Mouse (Mus musculus): ENCODE measurements at regions not wholly inside any gene's neighbourhood (a gene's known extent, or its start where the extent isn't known, plus 50 kb on each side); places are given as distances from the start of the nearest gene placed in this dataset.
"Not testable (repeated sequence)": the region's sequence is repeated elsewhere in the genome, so short reads cannot be mapped to it uniquely, and the experiment has no call there.

DNA sequence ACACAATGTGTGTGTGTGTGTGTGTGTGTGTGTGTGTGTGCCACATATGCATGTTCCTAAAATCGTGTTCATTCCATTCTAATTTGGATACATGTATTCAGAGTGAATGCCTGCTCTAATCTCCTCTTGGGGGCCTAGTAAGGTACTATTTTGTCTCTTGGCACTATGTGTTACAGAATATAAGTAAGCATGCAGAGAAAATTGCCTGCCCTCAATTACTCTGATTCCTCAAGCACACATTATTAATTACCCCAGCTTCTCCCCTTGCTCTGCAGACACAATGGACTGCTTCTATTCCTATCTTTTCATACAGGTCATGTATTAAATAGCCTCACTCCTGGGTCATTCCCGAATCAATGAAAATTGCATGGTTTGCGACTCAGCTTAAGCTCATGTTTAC lies 406.3 kb downstream of the Trib2 start:
- DNase-seq (ENCODE audit: low spot score in 2 of 2), result no peak

- not testable (repeated sequence) for DNase-seq (ENCODE audit: low spot score in 2 of 2)
Observed at GRCm38 (mm10) chr12:15407577-15407976, 409.1 kb downstream of the Trib2 start.

GRCm38 (mm10) chr12:15392641-15393040 lies 424.1 kb downstream of the Trib2 start:
- no peak for DNase-seq (ENCODE audit: low spot score in 2 of 2)

- DNase-seq (ENCODE audit: low spot score in 2 of 2), result no peak
Observed at GRCm38 (mm10) chr12:15388574-15388973, 428.1 kb downstream of the Trib2 start.

GRCm38 (mm10) chr12:15357808-15358207 lies 458.9 kb downstream of the Trib2 start:
- no peak for DNase-seq (ENCODE audit: low spot score in 2 of 2)

- no peak for DNase-seq (ENCODE audit: low spot score in 2 of 2)
Observed at GRCm38 (mm10) chr12:15320697-15321449, 495.8 kb downstream of the Trib2 start.

- no peak for DNase-seq (ENCODE audit: low spot score in 2 of 2)
Observed at GRCm38 (mm10) chr12:15319647-15320046, 497.1 kb downstream of the Trib2 start.

DNA sequence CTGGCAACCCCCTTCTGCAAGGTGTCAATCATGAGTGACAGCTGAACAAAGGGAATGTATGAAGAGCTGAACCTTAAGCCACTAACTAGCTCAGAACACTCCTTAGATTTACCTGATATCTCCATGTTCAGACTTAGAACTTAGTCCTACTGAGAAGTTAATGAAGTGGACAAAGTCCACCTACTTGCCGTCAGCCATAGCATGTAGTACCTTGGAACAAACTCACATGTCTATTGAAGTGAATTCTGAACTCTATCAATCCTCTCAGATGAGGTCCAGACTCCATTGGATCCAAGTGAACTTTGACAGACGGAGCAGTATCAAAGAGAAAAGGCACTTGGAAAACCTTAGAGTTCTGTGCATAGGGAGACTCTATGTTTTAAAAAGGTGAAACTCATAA lies 521.8 kb downstream of the Trib2 start:
- DNase-seq (ENCODE audit: low spot score in 2 of 2), result no peak

DNA sequence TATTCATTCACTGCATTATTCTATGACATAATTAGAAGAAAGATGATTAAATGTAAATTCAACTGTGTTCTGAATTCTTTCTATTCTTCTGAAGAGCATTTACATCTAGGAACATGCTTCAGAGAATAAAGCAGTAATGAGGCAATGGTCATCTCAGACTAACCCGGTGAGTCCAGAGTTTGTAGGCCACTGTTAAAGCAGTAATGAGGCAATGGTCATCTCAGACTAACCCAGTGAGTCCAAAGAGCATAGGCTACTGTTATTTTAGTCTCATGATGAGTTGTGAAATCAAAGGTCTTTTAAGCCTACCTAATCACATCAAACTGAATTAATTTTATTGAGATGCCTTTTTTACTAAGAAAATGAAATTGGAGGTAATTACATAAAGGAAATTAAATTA lies 554.6 kb downstream of the Trib2 start:
- DNase-seq (ENCODE audit: low spot score in 2 of 2), result no peak

DNA sequence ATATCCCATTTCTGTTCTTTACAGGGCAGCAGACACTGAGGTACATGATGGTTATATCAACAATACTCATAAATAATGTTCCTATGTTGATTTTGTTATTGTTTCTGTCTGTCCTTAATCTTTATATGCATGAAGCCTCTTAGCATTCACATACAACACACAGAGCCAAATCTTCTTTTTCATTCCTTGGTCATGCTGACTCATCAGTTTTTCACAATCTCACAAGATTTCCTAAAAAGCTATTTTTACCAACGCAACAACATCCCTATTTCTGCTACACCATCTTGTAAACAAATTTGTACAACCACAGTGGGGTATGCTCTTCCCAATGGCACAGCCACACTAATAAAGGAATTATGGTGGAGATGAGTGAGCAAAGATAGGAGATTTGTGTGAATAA lies 555.1 kb downstream of the Trib2 start:
- no peak for DNase-seq (ENCODE audit: low spot score in 2 of 2)

DNA sequence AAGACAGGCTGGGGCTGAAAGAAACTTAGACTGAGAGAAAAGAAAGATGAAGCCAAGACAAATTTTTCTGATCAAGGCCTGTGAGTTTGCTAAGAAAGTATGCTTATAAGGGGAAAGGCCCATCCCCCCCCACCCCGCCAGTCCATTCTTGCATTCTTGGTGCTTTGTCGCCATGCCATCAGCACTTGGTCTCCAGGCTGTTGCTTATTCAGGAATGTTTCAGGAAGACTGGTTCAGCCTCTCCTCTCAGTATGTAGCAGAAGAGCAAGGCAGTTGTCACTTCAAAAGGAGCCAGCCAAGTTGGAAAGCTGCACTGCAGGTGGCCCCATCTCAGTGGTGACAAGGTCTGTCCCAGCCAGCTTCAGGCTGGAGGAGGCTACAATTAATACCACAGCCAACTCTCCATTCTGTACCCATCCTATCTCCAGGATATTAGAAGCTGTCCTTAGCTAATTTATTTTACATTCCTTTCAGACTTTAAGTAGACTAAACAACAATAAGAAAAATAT lies 555.8 kb downstream of the Trib2 start:
- no peak for DNase-seq (ENCODE audit: low spot score in 2 of 2)

GRCm38 (mm10) chr12:15244966-15245365 lies 571.8 kb downstream of the Trib2 start:
- DNase-seq (ENCODE audit: low spot score in 2 of 2), result no peak

DNA sequence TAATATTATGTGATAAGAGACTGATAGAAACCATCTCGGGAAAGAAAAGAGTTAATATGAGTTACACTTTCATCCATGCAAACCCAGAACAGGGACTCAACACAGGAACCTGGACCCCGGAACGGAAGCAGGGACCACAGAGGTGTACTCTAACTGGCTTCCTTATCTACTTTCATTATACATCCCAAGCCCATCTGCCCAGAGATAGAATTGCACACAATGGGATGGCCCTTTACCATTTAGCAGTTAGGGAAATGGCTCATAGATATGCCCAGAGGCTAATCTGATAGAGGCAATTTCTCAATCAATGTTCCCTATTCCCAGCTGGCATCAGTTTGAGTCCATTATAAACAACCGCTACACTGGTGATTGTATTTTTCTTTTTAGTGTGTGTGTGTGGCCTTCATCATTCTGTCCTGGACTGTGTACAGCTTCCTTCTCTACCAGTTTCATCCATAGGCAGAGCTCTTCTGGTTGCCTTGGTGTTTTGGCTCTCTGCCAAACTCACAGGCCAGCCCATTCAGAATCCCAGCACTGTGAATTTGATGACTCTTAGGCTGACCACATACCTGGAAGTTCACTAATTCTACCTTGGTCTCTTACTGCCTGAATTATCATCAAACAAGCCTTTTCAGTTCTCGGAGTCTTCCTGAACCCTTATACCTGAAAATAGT lies 594.1 kb downstream of the Trib2 start:
- no peak for DNase-seq (ENCODE audit: low spot score in 2 of 2)

DNA sequence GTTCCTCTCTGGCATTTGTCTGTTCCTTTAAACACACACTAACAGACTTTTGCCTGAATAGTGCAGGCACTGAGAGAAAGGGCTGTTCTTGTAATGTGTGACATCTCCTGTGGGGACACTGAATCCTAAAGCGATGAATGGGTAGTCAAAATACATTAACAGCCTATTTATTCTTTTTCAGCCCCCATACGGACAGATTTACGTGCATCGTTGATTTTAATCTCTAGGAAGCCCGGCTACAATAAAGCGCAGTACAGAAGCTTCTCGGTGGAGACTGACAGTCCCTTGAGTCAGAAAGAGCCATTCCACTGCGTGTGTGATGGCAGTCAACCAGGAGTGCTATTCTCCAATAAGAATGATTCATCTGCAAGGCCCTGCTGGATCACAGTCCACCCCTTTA lies 598.2 kb downstream of the Trib2 start:
- no peak for DNase-seq (ENCODE audit: low spot score in 2 of 2)

DNA sequence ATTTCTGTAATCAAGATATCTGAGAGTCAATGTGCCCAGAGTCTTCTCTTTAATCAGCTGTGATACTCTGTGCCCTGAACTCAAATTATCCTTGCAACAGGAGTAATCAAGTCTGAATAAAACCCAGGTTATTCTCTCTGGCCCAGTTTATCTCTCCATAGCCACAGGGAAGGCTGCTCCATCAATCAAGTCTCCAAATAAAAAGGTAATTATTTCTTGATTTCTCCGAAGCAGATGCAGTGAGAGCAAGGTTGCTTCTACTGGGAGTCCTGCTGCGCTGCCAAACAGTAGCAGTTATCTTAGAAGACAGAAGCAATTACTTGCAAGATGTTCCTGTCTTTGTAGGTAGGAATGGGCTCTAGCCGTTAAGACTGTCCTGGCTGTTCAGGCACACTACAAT lies 600.5 kb downstream of the Trib2 start:
- DNase-seq (ENCODE audit: low spot score in 2 of 2), result no peak

- DNase-seq (ENCODE audit: low spot score in 2 of 2), result no peak
Observed at GRCm38 (mm10) chr12:15174411-15175041, 642.2 kb downstream of the Trib2 start.

DNA sequence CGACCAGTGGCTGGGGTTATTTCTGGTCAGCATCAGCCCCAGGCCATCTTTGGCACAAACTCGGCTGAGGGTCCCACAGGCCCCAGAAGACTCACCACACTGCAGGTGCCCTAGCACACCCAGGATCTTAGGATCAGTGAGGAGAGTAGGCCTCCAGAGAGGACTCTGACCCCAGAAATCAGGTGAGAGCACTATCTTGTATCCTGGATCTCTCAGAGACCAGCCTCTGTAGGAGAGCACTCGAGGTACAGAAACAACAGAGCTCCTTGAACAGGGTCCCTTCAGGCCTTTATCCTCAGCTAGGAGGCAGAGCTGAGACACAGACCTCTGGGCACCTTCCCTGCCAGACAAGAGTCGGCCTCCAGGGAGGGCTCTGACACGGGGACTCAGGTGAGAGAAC lies 654.1 kb downstream of the Trib2 start:
- DNase-seq (ENCODE audit: low spot score in 2 of 2), result no peak

GRCm38 (mm10) chr12:15161864-15162263 lies 654.9 kb downstream of the Trib2 start:
- DNase-seq (ENCODE audit: low spot score in 2 of 2), result no peak

- DNase-seq (ENCODE audit: low spot score in 2 of 2), result no peak
Observed at GRCm38 (mm10) chr12:15160478-15160998, 656.2 kb downstream of the Trib2 start.

DNA sequence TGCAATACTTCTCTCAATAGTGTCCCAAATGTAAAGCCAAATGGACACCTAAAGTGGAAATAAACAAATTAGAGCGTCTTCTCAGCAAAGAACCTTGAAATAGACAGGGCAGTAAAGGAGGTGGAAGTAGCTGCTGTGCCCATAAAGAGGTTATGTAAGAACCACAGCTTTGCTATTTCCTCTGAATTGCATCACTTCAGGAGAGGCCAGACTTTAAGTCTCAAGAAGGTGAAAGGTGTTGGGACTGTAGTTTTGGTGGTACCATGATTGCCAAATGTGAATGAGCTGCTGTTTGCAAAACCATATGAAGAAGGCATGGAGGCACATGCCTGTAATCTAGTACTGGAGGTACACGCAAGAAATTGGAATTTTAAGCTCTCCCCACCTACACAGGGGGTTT lies 670.3 kb downstream of the Trib2 start:
- DNase-seq (ENCODE audit: low spot score in 2 of 2), result no peak

GRCm38 (mm10) chr12:15137039-15137438 lies 679.7 kb downstream of the Trib2 start:
- no peak for DNase-seq (ENCODE audit: low spot score in 2 of 2)

DNA sequence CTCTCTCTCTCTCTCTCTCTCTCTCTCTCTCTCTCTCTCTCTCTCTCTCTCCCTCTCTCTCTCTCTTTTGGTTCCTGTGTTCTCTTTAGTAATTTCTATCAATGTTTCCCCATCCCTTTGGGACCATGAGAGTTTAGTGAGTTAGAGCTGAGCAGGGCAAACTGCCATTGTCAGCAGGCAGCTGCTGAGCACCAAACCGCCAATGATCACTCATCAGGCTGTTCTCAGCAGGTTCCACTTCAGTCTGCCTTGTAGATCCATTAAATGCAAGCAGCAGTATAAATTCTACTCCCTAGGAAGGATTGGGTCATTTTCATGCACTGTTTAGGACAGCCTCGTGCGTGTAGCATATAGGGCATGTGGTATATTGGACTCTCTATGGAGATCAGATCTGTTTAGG lies 692.5 kb downstream of the Trib2 start:
- DNase-seq (ENCODE audit: low spot score in 2 of 2), result no peak

Data from spleen, postnatal 10 days (tissue).